Mouse (Mus musculus) embryonic facial prominence, embryonic 11.5 days (tissue): ENCODE results near the gene Babam2. TPM values are rescaled to one million over a fixed set of nuclear protein-coding genes. Genes with fewer than 3 reads are reported as not detected.

Experiments used
- ATAC-seq: fragments of 200-750 bp; cut with Nextera tagmentation; replicated peaks from 2 replicates; pipeline ENCODE4 v1.8.0; 2017; ENCODE audit warnings: low read depth; ENCODE audit not compliant: insufficient number of reproducible peaks, low FRiP score, low TSS enrichment
- DNase-seq: peaks from one replicate; pipeline ENCODE4 v3.0.0-alpha.2; 2015; ENCODE audit warnings: low spot score
- H3K27ac ChIP-seq: fragments of 300-500 bp; sonication (generic); replicated peaks from 2 replicates; pipeline ENCODE4 v1.5.1; 2014; ENCODE audit warnings: mild to moderate bottlenecking, low read depth, low read length, control low read depth
- H3K27me3 ChIP-seq: fragments of 300-500 bp; sonication (generic); 2 replicates; pipeline ENCODE4 v1.6.1; 2014; ENCODE audit warnings: mild to moderate bottlenecking, low read length, moderate library complexity, mixed read lengths; ENCODE audit not compliant: control insufficient read depth, insufficient read depth
- H3K36me3 ChIP-seq: fragments of 300-500 bp; sonication (generic); replicated peaks from 2 replicates; pipeline ENCODE4 v1.6.1; 2014; ENCODE audit warnings: low read depth, mild to moderate bottlenecking, low read length, moderate library complexity, mixed read lengths; ENCODE audit not compliant: control insufficient read depth, insufficient read depth
- H3K4me1 ChIP-seq: fragments of 300-500 bp; sonication (generic); 2 replicates; pipeline ENCODE4 v1.6.1; 2014; ENCODE audit warnings: low read length, mixed read lengths; ENCODE audit not compliant: control insufficient read depth, insufficient read depth
- H3K4me2 ChIP-seq: fragments of 300-500 bp; sonication (generic); 2 replicates; pipeline ENCODE4 v1.6.1; 2014; ENCODE audit warnings: low read depth, mild to moderate bottlenecking, control low read depth, low read length, moderate library complexity
- H3K4me3 ChIP-seq: fragments of 300-500 bp; sonication (generic); 2 replicates; pipeline ENCODE4 v1.5.1; 2014; ENCODE audit warnings: low read depth, low read length, control low read depth
- H3K9ac ChIP-seq: fragments of 300-500 bp; sonication (generic); replicated peaks from 2 replicates; pipeline ENCODE4 v1.6.1; 2014; ENCODE audit warnings: mild to moderate bottlenecking, control low read depth, low read length
- H3K9me3 ChIP-seq: fragments of 300-500 bp; sonication (generic); replicated peaks from 2 replicates; pipeline ENCODE4 v1.6.1; 2016; ENCODE audit warnings: mild to moderate bottlenecking, low read length, inconsistent platforms, mixed read lengths; ENCODE audit not compliant: control insufficient read depth
- WGBS: fragments of 180-500 bp; shearing (Covaris S2); extraction: QIAGEN DNeasy Blood & Tissue Kit; methylation state at CpG from one replicate; pipeline ENCODE4 v1.1.7; 2014; 5-methylcytosine and 5-hydroxymethylcytosine counted together
- polyA plus RNA-seq: library from polyadenylated mRNA; unstranded; fragments of >200 nt; fragmentation: Nextera tagmentation; extraction: Ambion mirVana; gene quantifications from 2 replicates; pipeline ENCODE4 v1.2.1, GENCODE M21; 2014

The Babam2 gene
- polyA plus RNA-seq, 1 experiment from 2014 or later = 38.8 TPM

DNA sequence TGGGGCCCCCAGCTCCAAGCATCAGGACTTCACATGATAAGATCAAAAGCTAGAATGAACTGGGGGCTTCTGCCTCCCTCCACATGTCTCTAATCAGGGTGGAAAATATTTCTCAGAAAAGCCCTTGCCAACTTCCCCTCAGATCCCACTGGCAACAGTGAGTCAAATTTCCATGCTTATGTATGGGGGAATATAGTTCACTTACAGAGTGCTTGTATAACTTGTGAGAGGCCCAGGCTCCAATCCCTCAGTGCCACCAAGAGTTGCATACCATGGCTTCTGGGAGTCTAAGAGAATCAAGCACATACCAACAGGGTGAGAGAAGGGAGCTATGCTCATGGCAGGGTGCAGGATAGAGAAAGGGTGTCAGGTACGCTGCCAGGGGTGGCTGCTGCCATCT is 355.0 kb downstream of the Babam2 start:
- H3K4me2 ChIP-seq = no peak overlapping the region
- H3K4me3 ChIP-seq = no peak overlapping the region
- no peak overlapping the region for H3K27ac ChIP-seq
- no peaks in the 10 kb centered on the region for H3K27me3 ChIP-seq
- 75% methylated on average over 1 of the region's 1 CpGs for WGBS
- no peak overlapping the region for H3K9ac ChIP-seq
- ATAC-seq (no peak), DNase-seq (no peak)
- no peaks in the 10 kb centered on the region for H3K36me3 ChIP-seq
- H3K9me3 ChIP-seq = no peaks in the 10 kb centered on the region
- no peaks in the 10 kb centered on the region for H3K4me1 ChIP-seq

DNA sequence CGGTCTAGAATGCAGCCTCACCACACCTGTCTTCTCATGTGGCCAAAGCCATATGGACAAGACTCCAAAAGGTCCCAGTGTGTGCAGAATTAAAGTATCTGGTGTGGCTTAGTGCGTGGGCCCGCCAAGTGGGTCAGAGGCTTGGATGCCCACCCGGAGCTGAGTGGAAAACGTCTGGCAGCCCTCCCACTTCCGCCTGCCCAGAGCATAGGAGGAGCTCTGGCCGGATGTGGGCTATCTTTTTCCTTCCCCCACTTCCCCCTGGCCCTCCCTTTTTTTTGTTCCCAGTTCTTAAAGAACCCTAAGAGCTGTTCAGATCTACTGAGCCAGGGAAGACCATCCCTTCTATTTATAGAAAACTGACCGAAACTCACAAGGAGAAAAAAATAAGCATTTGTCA is 356.0 kb downstream of the Babam2 start:
- H3K4me2 ChIP-seq = no peak overlapping the region
- H3K4me3 ChIP-seq = no peak overlapping the region
- 72% methylated on average over 8 of the region's 8 CpGs for WGBS
- H3K27ac ChIP-seq = no peak overlapping the region
- ATAC-seq = no peak
- H3K9me3 ChIP-seq = no peaks in the 10 kb centered on the region
- no peak for DNase-seq
- no peak overlapping the region for H3K9ac ChIP-seq
- no peaks in the 10 kb centered on the region for H3K36me3 ChIP-seq
- H3K4me1 ChIP-seq = no peaks in the 10 kb centered on the region
- H3K27me3 ChIP-seq = no peaks in the 10 kb centered on the region

GRCm38 (mm10) chr5:32055676-32056075 is 358.2 kb downstream of the Babam2 start:
- H3K27ac ChIP-seq = no peak overlapping the region
- no peak overlapping the region for H3K9ac ChIP-seq
- no peaks in the 10 kb centered on the region for H3K27me3 ChIP-seq
- no peak overlapping the region for H3K4me3 ChIP-seq
- DNase-seq (no peak), ATAC-seq (no peak)
- no peaks in the 10 kb centered on the region for H3K9me3 ChIP-seq
- H3K4me1 ChIP-seq = no peaks in the 10 kb centered on the region
- H3K36me3 ChIP-seq = no peaks in the 10 kb centered on the region
- no peak overlapping the region for H3K4me2 ChIP-seq
- WGBS = 82% methylated on average over 3 of the region's 3 CpGs

DNA sequence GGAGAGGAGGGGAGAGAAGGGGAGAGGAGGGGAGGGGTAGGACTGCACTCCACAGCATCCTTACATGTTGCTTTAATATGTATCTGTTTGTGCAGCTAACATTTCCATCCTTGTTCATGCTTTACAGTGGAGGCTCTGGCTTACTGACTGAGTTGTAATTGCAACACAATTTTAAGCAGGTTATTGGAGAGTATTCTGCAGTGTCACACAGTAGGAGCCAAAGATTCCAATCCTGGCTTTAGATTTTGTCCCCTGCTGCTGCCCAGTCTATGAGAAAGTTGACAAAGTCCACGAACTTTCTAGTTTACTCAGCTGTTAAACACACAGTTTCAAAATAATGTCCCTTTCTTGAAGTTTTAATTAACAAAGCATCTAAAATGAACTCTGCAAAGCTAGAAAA is 358.6 kb downstream of the Babam2 start:
- no peaks in the 10 kb centered on the region for H3K27me3 ChIP-seq
- no peak overlapping the region for H3K4me3 ChIP-seq
- no peaks in the 10 kb centered on the region for H3K9me3 ChIP-seq
- no peak overlapping the region for H3K4me2 ChIP-seq
- ATAC-seq (no peak), DNase-seq (no peak)
- 45% methylated on average over 1 of the region's 1 CpGs for WGBS
- H3K36me3 ChIP-seq = no peaks in the 10 kb centered on the region
- H3K9ac ChIP-seq = no peak overlapping the region
- no peaks in the 10 kb centered on the region for H3K4me1 ChIP-seq
- no peak overlapping the region for H3K27ac ChIP-seq

- H3K36me3 ChIP-seq = no peaks in the 10 kb centered on the region
- no peaks in the 10 kb centered on the region for H3K27me3 ChIP-seq
- no peaks in the 10 kb centered on the region for H3K9me3 ChIP-seq
- no peak overlapping the region for H3K4me2 ChIP-seq
- no peak overlapping the region for H3K27ac ChIP-seq
- no peak overlapping the region for H3K9ac ChIP-seq
- no peaks in the 10 kb centered on the region for H3K4me1 ChIP-seq
- DNase-seq = no peak
- no peak overlapping the region for H3K4me3 ChIP-seq
- no peak for ATAC-seq
- 81% methylated on average over 8 of the region's 8 CpGs for WGBS
These were observed 361.2 kb downstream of the Babam2 start for GRCm38 (mm10) chr5:32058481-32059253.

DNA sequence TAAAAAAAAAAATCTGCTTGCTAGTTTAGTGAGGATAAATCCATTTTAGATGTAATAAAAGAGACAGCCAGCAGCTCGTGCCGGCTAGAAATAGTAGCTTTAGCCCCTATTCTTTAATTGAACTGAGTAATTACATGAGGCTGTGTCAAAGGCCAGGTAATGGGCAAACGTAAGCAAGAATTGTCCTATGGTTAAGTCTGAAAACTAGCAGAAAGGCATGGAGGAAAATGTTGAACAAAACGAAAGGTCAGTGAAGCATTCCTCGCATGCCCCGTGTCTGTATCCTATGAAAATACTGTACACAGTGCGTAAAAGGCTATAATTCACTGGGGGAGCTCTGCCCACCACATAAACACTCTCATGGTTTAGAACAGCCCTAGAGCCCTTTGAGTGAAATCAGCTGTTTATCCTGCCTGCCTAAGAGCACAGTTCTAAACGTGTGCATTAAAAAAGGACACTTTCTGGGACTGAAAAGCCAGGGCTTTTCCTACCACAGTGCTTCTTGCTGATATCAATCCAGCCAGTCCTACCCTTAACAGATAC is 361.8 kb downstream of the Babam2 start:
- Histone ChIP-seq H3K4me1 (no peaks in the 10 kb centered on the region), H3K27ac (no peak overlapping the region), H3K4me2 (no peak overlapping the region), H3K27me3 (no peaks in the 10 kb centered on the region), H3K9me3 (no peaks in the 10 kb centered on the region), H3K36me3 (no peaks in the 10 kb centered on the region), H3K9ac (no peak overlapping the region), H3K4me3 (no peak overlapping the region)
- ATAC-seq (no peak), DNase-seq (no peak)
- 68% methylated on average over 8 of the region's 8 CpGs for WGBS

DNA sequence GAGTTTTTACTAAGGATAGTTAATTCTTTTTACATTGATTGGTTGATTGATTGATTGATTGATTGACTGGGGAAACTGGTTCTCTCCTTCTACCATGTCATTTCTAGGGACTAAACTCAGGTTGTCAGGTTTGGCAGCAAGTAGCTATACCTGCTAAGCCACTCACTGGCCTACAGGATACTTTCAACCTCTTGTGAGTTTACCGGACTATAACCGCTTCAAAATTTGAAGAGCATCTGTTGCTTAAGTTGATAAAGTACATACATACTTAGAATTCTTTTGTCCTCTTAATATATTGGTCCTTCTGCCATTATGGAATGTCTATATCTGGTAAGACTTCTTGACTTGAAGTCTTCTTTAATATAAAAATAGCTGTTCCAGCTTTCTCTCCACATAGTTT is 363.0 kb downstream of the Babam2 start:
- ATAC-seq (no peak), DNase-seq (no peak)
- Histone ChIP-seq H3K4me2 (no peak overlapping the region), H3K27ac (no peak overlapping the region), H3K9ac (no peak overlapping the region), H3K4me1 (no peaks in the 10 kb centered on the region), H3K9me3 (no peaks in the 10 kb centered on the region), H3K27me3 (no peaks in the 10 kb centered on the region), H3K4me3 (no peak overlapping the region), H3K36me3 (no peaks in the 10 kb centered on the region)
- WGBS = 96% methylated on average over 2 of the region's 2 CpGs

DNA sequence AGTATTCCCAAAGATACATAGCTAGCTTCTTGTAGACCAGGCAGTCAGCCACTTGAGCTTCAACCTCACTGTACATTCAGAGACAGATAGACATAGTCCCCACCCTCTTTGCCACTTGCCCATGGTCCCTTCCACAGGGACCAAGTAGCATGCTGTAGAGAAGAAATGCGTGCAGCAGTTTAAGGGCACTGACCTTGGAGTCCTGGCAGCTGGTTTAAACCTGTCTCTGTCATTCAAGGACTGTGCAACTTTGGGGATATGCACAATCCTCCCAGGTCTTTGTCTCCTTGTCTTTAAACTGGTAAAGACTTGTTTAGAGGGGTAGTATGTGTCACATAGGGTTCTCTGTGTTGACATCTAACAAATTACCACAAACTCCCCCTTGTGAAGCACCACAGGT is 364.4 kb downstream of the Babam2 start:
- ATAC-seq (no peak), DNase-seq (no peak)
- Histone ChIP-seq H3K4me1 (no peaks in the 10 kb centered on the region), H3K9ac (no peak overlapping the region), H3K27ac (no peak overlapping the region), H3K27me3 (no peaks in the 10 kb centered on the region), H3K4me3 (no peak overlapping the region), H3K4me2 (no peak overlapping the region), H3K9me3 (no peaks in the 10 kb centered on the region), H3K36me3 (no peaks in the 10 kb centered on the region)
- 83% methylated on average over 1 of the region's 1 CpGs for WGBS
